Comparison of ENCODE assay signal across 23 mouse cellular contexts in the genomic region with DNA sequence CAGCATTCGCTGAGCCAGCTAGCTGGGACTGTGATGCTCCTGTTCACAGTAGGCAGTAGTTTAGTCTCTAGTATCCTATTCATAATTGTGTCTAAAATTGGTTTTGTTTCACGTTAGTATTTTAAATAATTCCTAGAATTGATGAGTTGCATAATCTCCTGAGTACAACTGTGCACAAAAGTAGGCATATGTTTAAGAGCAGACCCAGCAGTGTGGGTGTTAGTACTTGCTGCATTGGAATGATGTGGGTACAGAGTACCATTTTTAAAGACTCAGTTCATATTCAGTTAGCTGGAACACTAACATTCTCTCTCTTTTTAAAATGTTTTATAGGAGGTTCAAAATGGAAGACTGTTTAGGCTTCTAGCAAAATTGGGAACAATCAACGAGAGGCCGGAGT.
DNase-seq lines count a peak whose midpoint lies in the region; TF ChIP-seq lines count a peak whose summit lies in the region.
"Had no signal": no experiment of that assay in that cellular context is flagged by ENCODE, and none has a peak within 500 bp of the region (broad histone marks: within the 10 kb centered on the region; RNA-seq: fewer than 3 reads in every experiment).

No protein-coding gene starts in this region.

- H3K27ac ChIP-seq in left cerebral cortex, adult 2 months = peak overlapping the region; percentile 38; the same call in 1 of the 2 replicates
- H3K27ac ChIP-seq: embryonic facial prominence, embryonic 12.5 days; hindbrain, postnatal 0 days; liver, embryonic 13.5 days; midbrain, embryonic 15.5 days; neural tube, embryonic 12.5 days had no signal

- intact Hi-C loops in left cerebral cortex, adult 2 months (cut with DNase I) = loop anchor here (5.0 kb wide), 2 partner anchors 92 to 107 kb away; a partner anchor contains a TSS

- TF ChIP-seq CTCF in left cerebral cortex, adult 2 months (IDR thresholded peaks at IDR 0.05) = no peak

- DNase-seq in layer of hippocampus, adult 18-20 months (ENCODE audit: low spot score in 2 of 2) = peak; percentile 21 to 81
- no peak for DNase-seq in layer of hippocampus, postnatal 25 days (ENCODE audit: extremely low spot score in 1 of 2, low spot score in 1 of 2)
- peak; percentile 33 to 41 for DNase-seq in right cerebral cortex, adult 2 months (ENCODE audit: low spot score in 2 of 2)
- DNase-seq in right cerebral cortex, postnatal 25 days = no peak
- DNase-seq in left cerebral cortex, adult 2 months (ENCODE audit: extremely low spot score in 1 of 2, low spot score in 2 of 2) = no peak
- no peak for DNase-seq in lung, postnatal 10 days
- no peak for DNase-seq in retina, embryonic 14.5 days (ENCODE audit: low spot score)
- DNase-seq: B cell, adult 2 months; cerebellum, postnatal 25 days; forebrain, postnatal 0 days; heart, postnatal 10 days; kidney, adult 9 months; kidney, postnatal 14 days; liver, embryonic 13.5 days; lung, adult 2 months; retina, postnatal 1 day; spleen, adult 18-20 months had no signal

- H3K4me3 ChIP-seq in left cerebral cortex, adult 2 months = no peak overlapping the region
- H3K4me3 ChIP-seq: embryonic facial prominence, embryonic 12.5 days; heart, embryonic 12.5 days; liver, embryonic 13.5 days; megakaryocyte, embryonic 14.5 days; midbrain, embryonic 15.5 days; neural tube, embryonic 12.5 days had no signal

Comparison
In these comparisons a context has a peak if more than half of its experiments do, and no peak if none do; other contexts are left out.
1. DNase-seq: peak in layer of hippocampus, adult 18-20 months (2 of 2) and right cerebral cortex, adult 2 months (2 of 2); none in layer of hippocampus, postnatal 25 days (0 of 2), right cerebral cortex, postnatal 25 days (single experiment), left cerebral cortex, adult 2 months (0 of 2), lung, postnatal 10 days (single experiment) and retina, embryonic 14.5 days (single experiment).